Mouse (Mus musculus) G1E (cell line): ENCODE measurements around the gene Hap1.

Experiments used
- CTCF ChIP-seq: IDR thresholded peaks from 2 replicates; pipeline ENCODE4 v1.5.1; 2012; ENCODE audit warnings: low read depth, low read length, inconsistent platforms, mixed read lengths
- GATA2 ChIP-seq: IDR thresholded peaks from 2 replicates; pipeline ENCODE4 v1.6.1; 2012; ENCODE audit warnings: low read depth, low read length, inconsistent platforms, borderline replicate concordance
- TAL1 ChIP-seq: conservative IDR thresholded peaks from 2 replicates; pipeline ENCODE4 v1.6.1; 2012; ENCODE audit warnings: low read depth, low read length, inconsistent platforms, mixed read lengths

GRCm38 (mm10) chr11:100387589-100388375, 31.9 kb upstream of the Hap1 start:
- TF ChIP-seq GATA2 (no peak), TAL1 (no peak), CTCF (no peak)
